Mouse (Mus musculus) gastrocnemius, postnatal 14 days (tissue): ENCODE measurements around the gene Fbxl4. TPM values are rescaled to one million over a fixed set of nuclear protein-coding genes. Genes with fewer than 3 reads are reported as not detected.
A peak's percentile ranks its signal among the peaks of the same experiment; 100 is the strongest.
"Not testable (repeated sequence)": the region's sequence is repeated elsewhere in the genome, so short reads cannot be mapped to it uniquely, and the experiment has no call there.

Experiments used
- DNase-seq: peaks from one replicate; pipeline ENCODE4 v3.0.0; 2021; ENCODE audit warnings: mixed read lengths
- intact Hi-C: fragments of 180-260 bp; cut with DNase I; formaldehyde crosslinking; loops from one replicate; pipeline ENCODE4 v1.15.1; 2025; ENCODE audit warnings: low total_unique reads
- long read RNA-seq, 2 experiments: library from polyadenylated mRNA; stranded (forward); transcript quantifications; one replicate each; pipeline ENCODE4 v2.0.0; 2021
- total RNA-seq, 2 experiments: library from RNA; stranded (reverse); gene quantifications; 2 replicates each; pipeline ENCODE4 v1.2.3; 2021

Gene Fbxl4
- 10 to 100 TPM; 12.8 to 13.3 TPM for total RNA-seq
- long read RNA-seq, experiment 1, transcript Fbxl4-201 (9 exons, 2,546 nt), result major isoform, 23 of 30 reads
- long read RNA-seq, experiment 1, partial matches to known transcripts, result 1 of 30 reads
- long read RNA-seq, experiment 1, other reads (novel, unspliced or antisense), result 6 of 30 reads
- long read RNA-seq, experiment 2, transcript Fbxl4-201 (9 exons, 2,546 nt), result major isoform, 20 of 27 reads
- long read RNA-seq, experiment 2, partial matches to known transcripts, result 2 of 27 reads
- long read RNA-seq, experiment 2, other reads (novel, unspliced or antisense), result 5 of 27 reads

- intact Hi-C loops, result no loop called here
- peak; percentile 84 for DNase-seq
Measured at GRCm38 (mm10) chr4:22357266-22357930, at the start of gene Fbxl4. Gene Fbxl4 (plus strand): TSS chr4:22357543.

- intact Hi-C loops, result no loop called here
- DNase-seq, result no peak
Measured at GRCm38 (mm10) chr4:22314564-22314963, 42.8 kb upstream of the Fbxl4 start.

- DNase-seq, result no peak
- intact Hi-C loops, result no loop called here
Measured at GRCm38 (mm10) chr4:22342816-22343573, 14.3 kb upstream of the Fbxl4 start.

GRCm38 (mm10) chr4:22349086-22349485, 8.3 kb upstream of the Fbxl4 start:
- DNase-seq, intact Hi-C loops: not testable (repeated sequence)

- no peak for DNase-seq
- intact Hi-C loops, result no loop called here
Measured at GRCm38 (mm10) chr4:22357931-22358300, 573 bp downstream of the Fbxl4 start.

- intact Hi-C loops, result no loop called here
- DNase-seq, result no peak
Measured at GRCm38 (mm10) chr4:22358487-22358886, 1.1 kb downstream of the Fbxl4 start.

- DNase-seq, result no peak
- intact Hi-C loops, result no loop called here
Measured at GRCm38 (mm10) chr4:22367368-22367767, 10.0 kb downstream of the Fbxl4 start.

- DNase-seq, result no peak
- intact Hi-C loops, result no loop called here
Measured at GRCm38 (mm10) chr4:22378516-22378915, 21.2 kb downstream of the Fbxl4 start.

- no peak for DNase-seq
- intact Hi-C loops, result no loop called here
Measured at GRCm38 (mm10) chr4:22380646-22381045, 23.3 kb downstream of the Fbxl4 start.

GRCm38 (mm10) chr4:22383528-22384265, 26.4 kb downstream of the Fbxl4 start:
- no peak for DNase-seq
- intact Hi-C loops, result no loop called here

- no peak for DNase-seq
- intact Hi-C loops, result no loop called here
Measured at GRCm38 (mm10) chr4:22390045-22390444, 32.7 kb downstream of the Fbxl4 start.

GRCm38 (mm10) chr4:22392777-22393473, 35.6 kb downstream of the Fbxl4 start:
- intact Hi-C loops, result no loop called here
- DNase-seq, result no peak

- DNase-seq, result no peak
- intact Hi-C loops, result no loop called here
Measured at GRCm38 (mm10) chr4:22395404-22395803, 38.1 kb downstream of the Fbxl4 start.

GRCm38 (mm10) chr4:22396484-22397000, 39.2 kb downstream of the Fbxl4 start:
- intact Hi-C loops, result no loop called here
- peak; percentile 6 for DNase-seq

- intact Hi-C loops, result no loop called here
- DNase-seq, result no peak
Measured at GRCm38 (mm10) chr4:22397003-22397402, 39.7 kb downstream of the Fbxl4 start.

GRCm38 (mm10) chr4:22402032-22402431, 44.7 kb downstream of the Fbxl4 start:
- no peak for DNase-seq
- intact Hi-C loops, result no loop called here

GRCm38 (mm10) chr4:22402930-22403329, 45.6 kb downstream of the Fbxl4 start:
- intact Hi-C loops, result no loop called here
- no peak for DNase-seq

- intact Hi-C loops, result no loop called here
- DNase-seq, result no peak
Measured at GRCm38 (mm10) chr4:22420627-22421026, 63.3 kb downstream of the Fbxl4 start.

GRCm38 (mm10) chr4:22422400-22422799, 65.1 kb downstream of the Fbxl4 start:
- intact Hi-C loops, result no loop called here
- no peak for DNase-seq
